8 mouse cellular contexts compared by ENCODE assay signal in genomic region chr1:167340111-167340787, GRCm38 (mm10). TPM values are rescaled to one million over a fixed set of nuclear protein-coding genes. Genes with fewer than 3 reads are reported as not detected.
A peak's percentile ranks its signal among the peaks of the same experiment; 100 is the strongest.
DNase-seq lines count a peak whose midpoint lies in the region; ATAC-seq and TF ChIP-seq lines count a peak whose summit lies in the region.

No protein-coding gene starts in this region.

- peak overlapping the region; percentile 25 for H3K4me3 ChIP-seq in C2C12 (ENCODE audit: insufficient read depth, poor library complexity, severe bottlenecking)
- H3K4me3 ChIP-seq in embryonic facial prominence, embryonic 15.5 days (replicated peaks), result peak overlapping the region; percentile 47
- peak overlapping the region; percentile 54 for H3K4me3 ChIP-seq in limb, embryonic 10.5 days
- H3K4me3 ChIP-seq in neural tube, embryonic 12.5 days, result peak overlapping the region; percentile 43

- H3K4me1 ChIP-seq in embryonic facial prominence, embryonic 15.5 days, result no peaks in the 10 kb centered on the region
- peaks cover 6% of the 10 kb centered on the region for H3K4me1 ChIP-seq in limb, embryonic 10.5 days
- no peaks in the 10 kb centered on the region for H3K4me1 ChIP-seq in neural tube, embryonic 12.5 days

- no peaks in the 10 kb centered on the region for H3K79me3 ChIP-seq in C2C12 (ENCODE audit: low read depth)

- H3K9me3 ChIP-seq in embryonic facial prominence, embryonic 15.5 days (replicated peaks), result no peaks in the 10 kb centered on the region
- no peaks in the 10 kb centered on the region for H3K9me3 ChIP-seq in limb, embryonic 10.5 days (replicated peaks)
- no peaks in the 10 kb centered on the region for H3K9me3 ChIP-seq in neural tube, embryonic 12.5 days

- peak; percentile 72 for ATAC-seq in embryonic facial prominence, embryonic 15.5 days (ENCODE audit: insufficient number of reproducible peaks, low FRiP score, low TSS enrichment, low read depth)
- no peak; the same call in 1 of the 2 replicates for ATAC-seq in neural tube, embryonic 12.5 days (ENCODE audit: low FRiP score, low read depth)

- no peak overlapping the region for H3K27ac ChIP-seq in embryonic facial prominence, embryonic 15.5 days (replicated peaks)
- H3K27ac ChIP-seq in limb, embryonic 10.5 days, result no peak overlapping the region
- H3K27ac ChIP-seq in neural tube, embryonic 12.5 days, result no peak overlapping the region

- 0 out of 2 replicates have a peak overlapping the region, but pooled peaks have one; percentile 6 for H3K9ac ChIP-seq in embryonic facial prominence, embryonic 15.5 days
- peak overlapping the region; percentile 38; the same call in 1 of the 2 replicates for H3K9ac ChIP-seq in neural tube, embryonic 12.5 days

- 3% methylated on average over 47 of the region's 47 CpGs for WGBS in embryonic facial prominence, embryonic 15.5 days
- WGBS in limb, embryonic 10.5 days, result 3% methylated on average over 47 of the region's 47 CpGs
- WGBS in neural tube, embryonic 12.5 days, result 2% methylated on average over 47 of the region's 47 CpGs

- peak; percentile 20 to 26 for DNase-seq in cerebellum, postnatal 25 days
- no peak for DNase-seq in cerebellum, postnatal 36 days
- peak; percentile 42 for DNase-seq in limb, embryonic 10.5 days (ENCODE audit: low spot score)
- DNase-seq in left cerebral cortex, adult 9 months (ENCODE audit: low spot score in 2 of 2), result no peak
- DNase-seq in layer of hippocampus, postnatal 14 days (ENCODE audit: low spot score in 2 of 2), result no peak

- H3K79me2 ChIP-seq in C2C12 (ENCODE audit: control insufficient read depth, insufficient read depth), result no peaks in the 10 kb centered on the region

- TF ChIP-seq CTCF in C2C12 (IDR thresholded peaks at IDR 0.05; ENCODE audit: control insufficient read depth, insufficient read depth, insufficient read length), result no peak

- H3K27me3 ChIP-seq in C2C12 (ENCODE audit: control insufficient read depth, insufficient read depth, insufficient read length), result no peaks in the 10 kb centered on the region
- peaks cover 10% of the 10 kb centered on the region for H3K27me3 ChIP-seq in embryonic facial prominence, embryonic 15.5 days
- peaks cover 34% of the 10 kb centered on the region for H3K27me3 ChIP-seq in limb, embryonic 10.5 days (ENCODE audit: low read depth, poor library complexity, severe bottlenecking)
- H3K27me3 ChIP-seq in neural tube, embryonic 12.5 days (replicated peaks), result peaks cover 7% of the 10 kb centered on the region

- H3K36me3 ChIP-seq in C2C12 (ENCODE audit: control insufficient read depth, insufficient read depth), result no peaks in the 10 kb centered on the region
- H3K36me3 ChIP-seq in embryonic facial prominence, embryonic 15.5 days, result no peaks in the 10 kb centered on the region
- no peaks in the 10 kb centered on the region for H3K36me3 ChIP-seq in limb, embryonic 10.5 days
- no peaks in the 10 kb centered on the region for H3K36me3 ChIP-seq in neural tube, embryonic 12.5 days

- H3K4me2 ChIP-seq in embryonic facial prominence, embryonic 15.5 days (replicated peaks), result peak overlapping the region; percentile 85
- H3K4me2 ChIP-seq in neural tube, embryonic 12.5 days (replicated peaks), result peak overlapping the region; percentile 75

- no peak overlapping the region for H3ac ChIP-seq in C2C12 (ENCODE audit: control insufficient read depth, insufficient read length, low read depth)

TF ChIP-seq in C2C12, 6 proteins besides CTCF, POLR2A, EP300 and RAD21:
- TF ChIP-seq MYOD1 (IDR thresholded peaks at IDR 0.05; ENCODE audit: control insufficient read depth, insufficient read length, low read depth) (no peak), MYOG (IDR thresholded peaks at IDR 0.05; ENCODE audit: control insufficient read depth, extremely low read depth, insufficient read length) (no peak), MAX (IDR thresholded peaks at IDR 0.05) (no peak), CEBPB (IDR thresholded peaks at IDR 0.05; ENCODE audit: low read depth) (no peak), FOSL1 (IDR thresholded peaks at IDR 0.05; ENCODE audit: insufficient read depth, low read length, poor library complexity, severe bottlenecking) (no peak), USF1 (IDR thresholded peaks at IDR 0.05; ENCODE audit: low read depth) (no peak)

RNA-seq across cellular contexts. Expression of gene Aldh9a1, which starts 9.5 kb away (rescaled TPM):
- 29.4 TPM for polyA plus RNA-seq in C2C12 (2012; fragmentation: generic; extraction: Trizol)
- 47.3 and 49.2 TPM in 2 replicates for polyA plus RNA-seq in embryonic facial prominence, embryonic 15.5 days (2015; fragmentation: Nextera tagmentation; extraction: Ambion mirVana)
- polyA plus RNA-seq in limb, embryonic 10.5 days (2016; fragmentation: Nextera tagmentation; extraction: Ambion mirVana), result 41.2 and 43.5 TPM in 2 replicates
- polyA plus RNA-seq in neural tube, embryonic 12.5 days (2016; fragmentation: Nextera tagmentation; extraction: Ambion mirVana), result 29.6 and 30.8 TPM in 2 replicates
- total RNA-seq in layer of hippocampus, postnatal 14 days (2021), result 10 to 100 TPM; 19.5 to 22.5 TPM

RNA-seq across cellular contexts. Expression of gene Tmco1, which starts 32.1 kb away (rescaled TPM):
- polyA plus RNA-seq in C2C12 (2012; fragmentation: generic; extraction: Trizol), result 59.8 TPM
- polyA plus RNA-seq in embryonic facial prominence, embryonic 15.5 days (2015; fragmentation: Nextera tagmentation; extraction: Ambion mirVana), result 92.0 and 92.5 TPM in 2 replicates
- polyA plus RNA-seq in limb, embryonic 10.5 days (2016; fragmentation: Nextera tagmentation; extraction: Ambion mirVana), result 60.9 and 64.4 TPM in 2 replicates
- polyA plus RNA-seq in neural tube, embryonic 12.5 days (2016; fragmentation: Nextera tagmentation; extraction: Ambion mirVana), result 70.5 and 83.8 TPM in 2 replicates
- total RNA-seq in layer of hippocampus, postnatal 14 days (2021), result 10 to 100 TPM; 43.2 to 48.9 TPM

RNA-seq across cellular contexts. Expression of gene Mgst3, which starts 53.4 kb away (rescaled TPM):
- polyA plus RNA-seq in C2C12 (2012; fragmentation: generic; extraction: Trizol), result 108 TPM
- 74.7 and 76.8 TPM in 2 replicates for polyA plus RNA-seq in embryonic facial prominence, embryonic 15.5 days (2015; fragmentation: Nextera tagmentation; extraction: Ambion mirVana)
- polyA plus RNA-seq in limb, embryonic 10.5 days (2016; fragmentation: Nextera tagmentation; extraction: Ambion mirVana), result 45.7 and 47.6 TPM in 2 replicates
- polyA plus RNA-seq in neural tube, embryonic 12.5 days (2016; fragmentation: Nextera tagmentation; extraction: Ambion mirVana), result 72.0 and 76.5 TPM in 2 replicates
- 100 to 1,000 TPM; 113 to 115 TPM for total RNA-seq in layer of hippocampus, postnatal 14 days (2021)

RNA-seq across cellular contexts. Expression of gene Uck2, which starts 55.1 kb away (rescaled TPM):
- polyA plus RNA-seq in C2C12 (2012; fragmentation: generic; extraction: Trizol), result 104 TPM
- polyA plus RNA-seq in embryonic facial prominence, embryonic 15.5 days (2015; fragmentation: Nextera tagmentation; extraction: Ambion mirVana), result 60.2 and 62.4 TPM in 2 replicates
- 138 and 172 TPM in 2 replicates for polyA plus RNA-seq in limb, embryonic 10.5 days (2016; fragmentation: Nextera tagmentation; extraction: Ambion mirVana)
- 93.7 and 98.4 TPM in 2 replicates for polyA plus RNA-seq in neural tube, embryonic 12.5 days (2016; fragmentation: Nextera tagmentation; extraction: Ambion mirVana)
- total RNA-seq in layer of hippocampus, postnatal 14 days (2021), result 10 to 100 TPM; 64.2 to 68.1 TPM

Comparison
In these comparisons a context has a peak if more than half of its experiments do, and no peak if none do; other contexts are left out.
1. DNase-seq: peak in cerebellum, postnatal 25 days (2 of 2) and limb, embryonic 10.5 days (single experiment); none in cerebellum, postnatal 36 days (0 of 2), left cerebral cortex, adult 9 months (0 of 2) and layer of hippocampus, postnatal 14 days (0 of 2).
2. Peak in every context shown above with its lines, with median percentiles within 50 percentile points of each other: H3K4me3 ChIP-seq.